Mouse (Mus musculus): ENCODE results near the gene Rbm15.
"Not testable (repeated sequence)": the region's sequence is repeated elsewhere in the genome, so short reads cannot be mapped to it uniquely, and the experiment has no call there.

Rbm15 gene

GRCm38 (mm10) chr3:107330503-107331424 lies 2.7 kb downstream of the Rbm15 start:
- DNase-seq: no peak

- DNase-seq: no peak
Observed at GRCm38 (mm10) chr3:107326442-107326841, 7.0 kb downstream of the Rbm15 start.

- DNase-seq: no peak
Observed at GRCm38 (mm10) chr3:107321776-107322175, 11.7 kb downstream of the Rbm15 start.

- no peak for DNase-seq
Observed at GRCm38 (mm10) chr3:107321141-107321540, 12.3 kb downstream of the Rbm15 start.

- no peak for DNase-seq
Observed at GRCm38 (mm10) chr3:107317338-107317737, 16.1 kb downstream of the Rbm15 start.

GRCm38 (mm10) chr3:107296917-107297316 lies 36.6 kb downstream of the Rbm15 start:
- not testable (repeated sequence) for DNase-seq

GRCm38 (mm10) chr3:107295672-107296360 lies 37.7 kb downstream of the Rbm15 start:
- DNase-seq: no peak

GRCm38 (mm10) chr3:107290764-107291381 lies 42.6 kb downstream of the Rbm15 start, which contains the start of gene Slc16a4:
TSS of gene Slc16a4 (plus strand) at chr3:107291230.
- peak; percentile 46 for DNase-seq

- no peak for DNase-seq
Observed at GRCm38 (mm10) chr3:107287346-107287745, 46.1 kb downstream of the Rbm15 start.

GRCm38 (mm10) chr3:107286123-107286522 lies 47.4 kb downstream of the Rbm15 start:
- DNase-seq: no peak

- DNase-seq: peak; percentile 86
Observed at GRCm38 (mm10) chr3:107278479-107279269, 54.8 kb downstream of the Rbm15 start, which contains the start of gene Lamtor5. TSS of gene Lamtor5 (plus strand) at chr3:107278858.

GRCm38 (mm10) chr3:107276626-107277025 lies 56.8 kb downstream of the Rbm15 start:
- no peak for DNase-seq

GRCm38 (mm10) chr3:107275996-107276395 lies 57.5 kb downstream of the Rbm15 start:
- DNase-seq: no peak
